Mouse (Mus musculus) skeletal muscle tissue, adult 2 months (tissue): ENCODE measurements around the gene Ggact.
A peak's percentile ranks its signal among the peaks of the same experiment; 100 is the strongest.

ENCODE experiments used
- DNase-seq: peaks from one replicate; pipeline ENCODE4 v3.0.0-alpha.2; 2012; ENCODE audit warnings: low read depth, low spot score

The Ggact gene

DNA sequence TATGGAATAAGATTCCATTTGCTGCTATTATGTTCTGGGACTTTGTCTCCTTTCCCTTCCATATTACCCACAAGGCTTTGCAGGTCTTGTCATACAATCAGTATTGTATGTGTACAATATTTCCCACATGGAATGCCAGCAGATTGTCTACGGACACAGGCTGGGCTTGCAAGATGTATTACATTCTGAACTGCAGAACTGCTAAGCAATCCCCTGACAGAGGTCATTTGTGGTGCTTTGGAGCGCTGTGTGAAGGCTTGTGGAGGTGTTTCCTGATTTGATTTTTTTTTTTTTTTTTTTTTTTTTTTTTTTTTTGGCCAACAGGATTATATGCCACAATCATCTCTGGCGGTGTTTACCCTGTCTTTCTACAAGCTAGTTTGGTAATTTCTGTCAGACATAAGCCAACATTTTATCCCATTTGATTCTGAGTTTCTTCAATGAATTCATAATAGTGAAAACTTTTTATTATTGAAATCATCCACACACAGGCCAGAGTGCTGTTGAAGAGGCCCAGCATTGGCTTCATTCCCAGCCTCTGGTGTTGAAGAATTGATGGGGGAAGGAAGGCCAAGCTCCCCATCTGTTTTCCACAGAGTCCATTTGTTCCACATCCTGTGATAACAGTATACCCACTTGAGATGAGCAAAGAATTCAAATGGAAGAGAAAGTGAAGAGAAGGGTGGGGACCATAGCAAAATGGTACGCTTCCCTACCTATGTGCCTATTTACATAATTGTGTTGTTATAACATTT lies 45.8 kb downstream of the Ggact start:
- peak; percentile 15 for DNase-seq

DNA sequence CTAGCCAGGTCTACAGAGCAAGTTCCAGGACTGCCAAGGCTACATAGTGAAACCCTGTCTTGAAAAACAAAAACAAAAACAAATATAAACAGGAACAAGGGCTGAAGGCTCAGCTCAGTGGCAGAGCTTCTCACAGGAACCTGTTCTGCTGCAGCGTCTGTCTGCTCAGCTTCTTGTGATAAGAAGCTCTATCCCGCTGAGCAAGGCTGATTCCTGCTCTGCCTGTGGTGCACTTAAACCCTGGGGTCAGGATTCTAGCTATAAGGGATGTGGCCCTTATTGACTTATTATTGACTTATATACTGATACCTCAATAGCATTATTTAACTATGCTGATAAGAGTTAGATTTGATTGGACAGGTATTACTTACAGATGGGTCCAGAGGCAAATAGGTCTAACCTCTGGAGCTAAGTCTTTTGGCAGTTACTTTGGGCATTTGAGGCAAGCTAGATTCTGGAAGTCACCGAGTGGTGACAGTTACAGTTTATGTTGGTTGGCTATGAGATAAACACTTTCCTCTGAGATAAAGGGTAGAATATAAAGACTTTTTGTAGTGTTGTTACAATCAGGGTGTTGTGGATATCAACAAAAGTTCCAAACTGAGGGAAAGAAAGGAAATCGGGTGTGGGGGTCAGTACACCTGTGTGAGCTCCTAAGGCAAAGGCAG lies 48.0 kb downstream of the Ggact start:
- no peak for DNase-seq

DNA sequence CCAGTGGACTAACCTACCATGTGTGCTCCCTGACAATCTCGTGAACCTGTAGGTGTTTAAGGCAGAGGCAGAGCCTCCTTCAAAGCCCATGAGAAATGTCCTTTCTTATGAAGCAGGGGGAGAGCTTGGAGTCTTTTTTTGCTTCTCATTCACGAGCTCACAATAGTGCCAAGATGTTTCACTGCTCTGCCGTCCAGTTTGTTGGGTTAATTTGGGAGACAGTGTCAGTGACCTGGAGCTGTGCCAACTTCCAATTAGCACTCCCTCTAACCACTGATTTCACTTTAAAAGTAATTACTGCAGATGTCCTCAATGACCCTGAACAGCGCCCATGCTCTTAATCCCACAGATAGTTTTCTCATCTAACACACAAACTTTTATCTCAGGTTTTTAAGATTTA lies 50.9 kb downstream of the Ggact start:
- DNase-seq = no peak

DNA sequence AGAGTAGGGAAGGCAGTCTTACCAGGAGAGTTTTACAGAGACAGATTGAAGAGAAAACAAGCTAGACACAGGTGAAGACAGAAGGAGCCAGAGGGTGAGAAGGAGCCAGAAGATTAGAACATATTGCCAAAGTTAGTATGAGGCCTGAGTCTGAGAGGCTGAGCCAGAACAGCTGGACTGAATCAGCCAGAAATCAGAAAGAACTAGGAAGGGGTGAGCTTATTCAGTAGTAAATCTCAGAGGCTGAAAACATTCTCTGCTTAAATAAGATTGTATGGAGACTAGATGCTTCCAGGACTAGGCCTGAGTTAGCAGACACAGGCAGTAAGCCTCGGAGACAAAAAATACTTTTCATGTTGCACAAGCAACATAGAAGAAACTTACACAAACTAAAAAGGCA lies 53.8 kb downstream of the Ggact start:
- DNase-seq = no peak

DNA sequence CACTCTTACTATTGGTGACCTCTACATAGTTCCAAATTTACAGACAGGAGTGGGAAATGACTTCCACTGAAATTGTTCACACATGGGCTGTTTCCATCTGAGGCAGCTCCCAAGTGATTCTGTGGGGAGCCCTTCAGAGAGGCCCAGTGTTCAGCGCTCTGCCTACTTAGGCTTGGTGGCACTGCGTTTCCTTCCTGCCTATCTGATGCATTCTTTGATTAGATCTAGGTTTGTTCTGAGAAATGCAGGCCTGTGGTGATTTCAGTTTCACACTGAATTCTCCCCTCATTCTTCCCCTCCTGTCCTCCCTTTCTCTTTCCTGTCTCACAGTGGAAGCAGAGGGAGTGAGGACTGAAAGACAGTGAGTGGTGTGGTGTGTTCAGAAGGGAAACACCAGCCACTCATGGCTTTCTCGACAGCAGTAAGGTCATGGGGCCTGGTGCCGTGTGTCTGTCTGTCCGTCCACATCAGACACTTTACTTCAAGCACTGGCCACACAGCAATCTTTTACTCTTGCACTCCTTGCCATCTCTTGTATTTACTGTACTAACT lies 61.0 kb downstream of the Ggact start:
- DNase-seq = no peak

DNA sequence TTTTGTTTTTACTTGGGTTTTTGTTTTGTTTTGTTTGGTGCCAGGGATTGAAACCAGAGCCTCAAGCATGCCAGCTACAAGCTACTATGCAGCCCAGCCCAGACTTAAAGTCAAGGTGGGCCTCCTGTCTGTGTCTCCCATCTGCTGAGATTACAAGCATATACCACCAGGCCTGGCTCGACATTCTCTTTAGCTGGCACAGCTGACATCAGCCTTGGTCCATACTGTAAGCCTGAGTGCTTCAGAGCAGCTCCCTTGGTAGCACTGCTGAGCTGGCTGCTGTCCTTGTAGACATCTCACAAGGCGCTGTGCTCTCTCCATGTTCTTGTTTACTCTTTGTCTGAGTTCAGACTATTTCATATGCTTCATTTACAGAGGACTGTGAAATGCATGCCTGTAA lies 76.5 kb downstream of the Ggact start:
- DNase-seq = no peak

DNA sequence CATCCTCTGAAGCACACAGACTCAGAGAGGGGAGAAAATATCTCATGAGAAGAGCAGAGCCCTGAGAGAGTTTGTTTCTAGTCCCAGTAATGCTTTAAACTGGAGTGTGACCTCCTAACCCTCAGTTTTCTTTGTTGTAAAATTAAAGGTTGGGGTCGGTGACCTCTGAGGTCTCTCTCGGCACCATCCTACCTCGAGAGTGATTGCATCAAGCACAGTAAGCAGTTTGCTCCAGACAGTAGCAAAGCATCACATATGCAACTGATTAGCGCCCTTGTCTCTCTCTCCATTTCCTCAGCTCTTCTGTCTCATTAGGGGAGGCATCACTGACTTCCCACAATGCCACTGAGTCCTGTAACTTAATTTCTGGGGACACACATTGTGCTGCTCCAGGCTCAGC lies 77.3 kb downstream of the Ggact start:
- DNase-seq = no peak

DNA sequence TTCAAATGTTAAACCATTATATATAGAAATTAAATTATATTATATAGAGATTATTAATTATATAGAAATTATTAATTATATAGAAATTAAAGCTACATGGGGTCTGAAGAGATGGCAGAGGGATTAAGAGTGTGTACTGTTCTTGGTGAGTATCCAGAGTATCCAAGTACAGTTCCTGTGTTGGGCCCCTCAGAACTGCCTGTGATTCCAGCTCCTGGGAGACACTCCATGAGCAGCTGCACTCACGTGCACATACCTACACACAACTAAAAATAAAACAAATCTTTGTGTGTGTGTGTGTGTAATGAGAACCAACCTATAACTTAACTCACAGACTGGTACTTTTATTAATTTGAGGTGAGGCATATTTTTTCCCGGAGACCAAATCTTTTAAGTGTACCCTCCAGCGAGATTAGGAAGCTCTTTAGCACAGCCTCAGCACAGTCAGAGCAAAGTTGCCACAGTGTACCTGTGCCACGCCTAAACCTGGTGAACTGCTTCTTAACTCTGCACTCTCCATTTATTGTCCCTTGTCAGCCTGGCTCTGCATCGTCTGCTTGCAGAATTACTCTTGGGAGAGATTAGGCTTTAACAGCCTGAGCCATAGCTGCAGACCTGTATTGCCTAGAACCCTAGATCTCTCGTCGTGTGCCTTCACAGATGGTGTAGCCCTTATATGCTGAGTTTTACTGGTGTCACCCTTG lies 77.9 kb downstream of the Ggact start:
- DNase-seq = no peak

DNA sequence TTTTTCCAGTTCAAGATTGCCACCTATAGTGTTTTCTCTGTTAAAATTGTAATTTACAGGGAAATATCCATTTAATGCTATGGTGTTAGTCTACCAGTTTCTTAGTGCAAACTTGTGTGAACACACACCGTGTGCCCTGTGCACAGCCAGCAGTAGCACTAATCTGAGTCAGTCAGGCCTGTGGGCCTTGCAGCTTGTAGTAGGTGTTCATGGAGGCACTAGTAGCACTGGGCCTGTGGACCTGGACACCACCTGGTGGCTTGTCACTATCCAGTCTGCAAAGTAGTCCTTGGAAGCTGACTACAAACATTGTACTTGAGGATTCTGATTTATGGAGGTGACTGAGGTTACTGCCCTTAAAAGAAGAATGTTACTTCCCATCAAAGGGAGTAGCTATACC lies 78.8 kb downstream of the Ggact start:
- no peak for DNase-seq

DNA sequence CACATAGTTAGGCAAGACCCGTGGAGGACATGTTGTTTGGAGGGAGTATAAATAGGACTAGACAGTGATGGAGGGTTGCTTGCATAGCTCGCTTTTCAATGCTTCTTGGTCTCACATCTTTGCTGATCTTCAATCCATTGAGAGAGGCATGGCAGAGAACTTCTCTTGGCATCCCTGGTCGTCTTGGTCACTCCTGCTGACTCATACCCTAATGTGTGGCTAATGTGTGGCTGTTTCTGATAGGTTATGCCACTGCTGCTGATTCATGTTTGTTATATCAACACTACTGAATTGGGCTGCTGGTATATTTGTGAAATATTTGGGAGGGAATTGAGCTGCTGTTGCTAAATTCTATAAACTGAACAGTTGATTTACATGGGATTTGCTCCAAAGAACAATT lies 79.9 kb downstream of the Ggact start:
- DNase-seq = no peak

DNA sequence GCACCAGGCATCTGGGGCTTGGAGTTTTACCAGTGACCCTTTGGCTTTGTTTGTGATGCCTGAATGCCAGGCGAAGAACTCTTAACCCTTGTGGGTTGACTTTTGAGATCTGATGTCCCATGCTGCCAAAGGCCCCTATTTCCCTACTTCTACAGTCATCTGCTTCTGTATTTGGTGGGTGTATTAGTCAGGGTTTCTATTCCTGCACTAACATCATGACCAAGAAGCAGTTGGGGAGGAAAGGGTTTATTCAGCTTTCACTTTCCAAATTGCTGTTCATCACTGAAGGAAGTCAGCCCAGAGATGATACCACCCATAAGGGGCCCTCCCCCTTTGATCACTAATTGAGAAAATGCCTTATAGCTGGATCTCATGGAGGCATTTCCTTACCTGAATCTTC lies 83.1 kb downstream of the Ggact start:
- DNase-seq = no peak

DNA sequence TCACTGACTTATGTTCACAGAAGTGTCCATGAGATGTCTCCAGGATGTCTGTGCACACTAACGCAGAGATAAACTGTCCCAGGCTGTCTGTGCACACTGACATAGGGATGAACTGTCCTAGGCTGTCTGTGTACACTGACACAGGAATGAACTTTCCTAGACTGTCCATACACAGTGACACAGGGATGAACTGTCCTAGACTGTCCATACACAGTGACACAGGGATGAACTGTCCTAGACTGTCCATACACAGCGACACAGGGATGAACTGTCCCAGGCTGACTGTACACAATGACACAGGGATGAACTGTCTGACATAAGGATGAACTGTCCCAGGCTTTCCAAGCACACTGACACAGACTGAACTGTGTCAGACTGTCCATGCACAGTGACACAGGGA lies 88.1 kb downstream of the Ggact start:
- DNase-seq = no peak

DNA sequence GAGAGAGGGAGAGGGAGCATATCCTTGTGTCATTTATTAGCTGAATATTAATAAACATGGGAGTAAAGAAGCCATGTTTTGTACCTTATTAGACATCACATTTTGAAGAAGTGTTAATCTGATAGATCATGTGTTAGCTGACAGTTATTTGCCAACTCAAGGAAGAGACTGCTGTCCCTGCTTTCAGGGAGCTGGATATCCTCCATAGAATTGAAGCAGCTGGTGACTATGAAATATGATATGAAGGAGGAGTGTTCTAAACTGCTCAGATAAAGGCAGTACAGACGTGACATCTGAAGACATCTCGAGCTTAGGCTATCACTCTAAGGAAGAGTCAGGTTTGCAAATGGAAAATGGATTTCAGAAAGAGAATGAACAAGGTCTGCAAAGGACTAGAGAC lies 89.8 kb downstream of the Ggact start:
- DNase-seq = no peak

DNA sequence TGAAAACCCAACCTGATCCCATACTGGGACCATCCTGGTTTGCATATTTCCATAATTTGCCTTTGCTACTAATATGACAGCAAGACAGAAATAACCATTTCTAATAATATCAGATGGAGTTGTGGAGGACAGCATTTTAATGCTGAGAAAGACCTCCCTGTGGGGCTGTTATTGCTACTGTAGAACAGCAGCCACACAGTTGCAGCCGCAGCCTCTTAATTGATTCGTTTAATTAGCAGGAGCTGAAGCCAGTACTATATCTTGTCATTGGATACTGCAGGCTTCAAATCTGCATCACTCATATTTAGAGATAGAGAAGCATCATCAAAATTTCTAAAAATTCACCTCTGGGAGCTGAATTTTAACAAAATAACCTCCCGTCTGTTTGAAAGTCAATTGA lies 92.6 kb downstream of the Ggact start:
- no peak for DNase-seq

DNA sequence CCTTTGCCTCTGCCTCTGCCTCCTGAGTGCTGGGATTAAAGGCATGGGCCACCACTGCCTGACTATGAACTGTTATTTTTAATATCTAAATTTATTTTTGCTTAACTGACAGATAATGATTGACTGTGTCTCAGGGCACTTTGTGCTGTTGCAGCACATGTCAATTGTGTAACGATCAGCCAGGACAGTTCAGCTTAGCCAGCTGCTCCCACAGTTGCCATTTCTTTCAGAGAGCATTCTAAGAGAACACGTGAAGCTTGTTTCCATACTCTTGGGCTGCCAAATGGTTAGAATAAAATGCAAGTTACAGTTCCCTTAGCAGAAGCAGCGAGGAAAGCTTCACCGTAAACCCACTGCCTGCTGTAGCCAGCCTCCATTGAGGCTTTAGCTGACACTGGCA lies 113.3 kb downstream of the Ggact start:
- DNase-seq = no peak

DNA sequence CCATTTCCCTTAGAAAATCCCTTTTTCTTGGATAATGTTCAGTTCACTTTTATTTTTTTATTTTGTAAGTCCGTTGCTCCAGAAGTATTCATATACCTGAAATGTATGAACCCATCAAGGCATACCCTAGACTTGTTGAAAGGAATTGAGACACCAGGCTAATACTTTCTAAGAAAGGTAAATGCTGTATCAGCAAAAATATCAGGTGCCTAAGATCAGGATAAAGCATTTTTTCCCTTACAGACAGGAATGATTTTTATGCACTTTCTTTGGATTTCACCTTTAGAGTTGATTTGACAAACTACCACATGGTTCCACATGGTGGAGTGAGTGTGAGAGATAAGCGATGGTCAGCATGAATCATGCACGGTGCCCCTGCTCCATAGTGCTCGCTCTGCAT lies 120.2 kb downstream of the Ggact start:
- no peak for DNase-seq

DNA sequence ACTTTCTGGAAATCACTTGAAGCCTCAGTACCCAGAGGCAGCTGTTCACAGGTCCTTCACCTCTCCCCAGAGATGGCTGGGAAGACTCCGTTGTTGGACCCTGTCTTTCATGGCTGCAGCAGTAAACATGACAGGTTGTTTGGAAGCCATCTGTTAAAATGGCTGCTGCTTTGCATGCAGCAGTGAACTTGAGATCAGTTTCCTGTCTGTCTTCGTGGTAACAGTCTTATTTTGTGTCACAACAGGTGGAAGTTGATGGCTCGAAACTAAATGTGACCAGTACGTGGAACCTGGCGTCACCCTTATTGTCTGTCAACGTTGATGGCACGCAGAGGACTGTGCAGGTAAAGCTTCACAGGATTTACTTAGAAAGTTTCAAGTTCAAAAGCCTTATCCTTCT lies 123.4 kb downstream of the Ggact start:
- no peak for DNase-seq

DNA sequence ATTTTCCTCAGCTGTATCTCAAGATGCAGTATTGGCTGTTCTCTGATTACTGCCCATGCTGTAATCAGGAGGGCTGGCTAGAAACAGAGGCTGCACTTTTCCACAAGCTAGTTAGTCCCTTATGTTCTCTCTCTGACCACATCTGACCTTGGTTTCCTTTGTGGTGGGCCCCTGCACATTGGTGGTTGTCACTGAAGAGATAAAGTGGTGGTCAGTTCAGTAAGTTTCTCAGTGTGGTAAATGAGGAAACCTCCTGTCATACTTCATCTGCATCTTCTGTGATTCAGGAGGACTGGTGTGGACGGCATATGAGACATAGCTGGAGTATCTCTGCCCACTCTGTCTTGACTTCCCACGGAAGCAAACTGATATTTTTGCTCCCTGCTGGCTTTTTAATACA lies 125.4 kb downstream of the Ggact start:
- no peak for DNase-seq

DNA sequence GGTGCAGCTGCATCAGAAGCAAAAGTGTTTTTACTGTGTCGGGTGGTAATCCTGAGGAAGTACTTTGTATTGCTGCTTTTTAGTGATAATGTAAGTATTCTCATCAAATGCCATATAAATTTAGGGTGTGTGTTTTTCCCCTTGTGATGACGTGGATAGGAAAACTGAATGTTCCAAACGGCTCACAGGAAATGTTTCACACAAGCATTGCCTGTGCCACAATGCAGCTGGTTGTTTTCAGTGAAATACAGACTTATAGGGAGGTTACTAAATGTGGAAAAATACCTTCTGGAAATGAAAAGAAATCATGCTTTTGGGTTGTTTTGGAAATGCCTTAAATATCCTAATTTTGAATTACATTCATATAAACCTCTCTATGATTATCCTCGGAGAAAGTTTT lies 128.9 kb downstream of the Ggact start:
- DNase-seq = no peak

DNA sequence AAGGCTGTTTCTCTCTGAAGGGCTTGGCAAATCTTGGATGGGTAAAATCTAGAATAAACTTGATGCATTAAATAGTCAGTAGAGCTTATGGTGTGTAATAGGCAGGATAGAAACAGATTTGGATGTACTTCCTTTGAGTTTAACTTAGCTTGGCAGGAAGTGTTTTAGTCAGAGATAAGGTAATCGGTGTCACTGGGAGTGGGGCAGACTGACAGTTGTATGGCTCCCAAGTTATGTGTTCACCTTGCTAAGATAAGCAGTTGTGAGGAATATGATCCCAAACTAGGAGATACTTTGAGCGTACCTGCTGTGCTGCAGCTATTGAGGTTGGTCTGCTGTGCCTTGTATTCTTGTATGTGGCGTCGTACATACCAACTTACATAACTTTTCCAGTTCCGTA lies 147.1 kb downstream of the Ggact start:
- no peak for DNase-seq
